Mouse (Mus musculus) midbrain, embryonic 11.5 days (tissue): ENCODE results near the gene Elp5. TPM values are rescaled to one million over a fixed set of nuclear protein-coding genes. Genes with fewer than 3 reads are reported as not detected.

Experiments used
- ATAC-seq: fragments of 200-750 bp; cut with Nextera tagmentation; 2 replicates; pipeline ENCODE4 v1.8.0; 2017; ENCODE audit warnings: moderate TSS enrichment, moderate library complexity; ENCODE audit not compliant: low FRiP score
- DNase-seq: peaks from one replicate; pipeline ENCODE4 v3.0.0; 2015; ENCODE audit warnings: low spot score; ENCODE audit errors: missing footprints
- H3K27ac ChIP-seq: fragments of 300-500 bp; sonication (generic); 2 replicates; pipeline ENCODE4 v1.5.1; 2014; ENCODE audit warnings: low read depth, low read length
- H3K27me3 ChIP-seq: fragments of 300-500 bp; sonication (generic); 2 replicates; pipeline ENCODE4 v1.6.1; 2014; ENCODE audit warnings: mild to moderate bottlenecking, low read length, moderate library complexity, mixed read lengths; ENCODE audit not compliant: control insufficient read depth, insufficient read depth
- H3K36me3 ChIP-seq: fragments of 300-500 bp; sonication (generic); 2 replicates; pipeline ENCODE4 v1.6.1; 2014; ENCODE audit warnings: mild to moderate bottlenecking, low read length, moderate library complexity, mixed read lengths; ENCODE audit not compliant: control insufficient read depth, insufficient read depth
- H3K4me1 ChIP-seq: fragments of 300-500 bp; sonication (generic); 2 replicates; pipeline ENCODE4 v1.6.1; 2014; ENCODE audit warnings: low read length; ENCODE audit not compliant: control insufficient read depth, insufficient read depth
- H3K4me2 ChIP-seq: fragments of 300-500 bp; sonication (generic); 2 replicates; pipeline ENCODE4 v1.6.1; 2014; ENCODE audit warnings: mild to moderate bottlenecking, moderate library complexity
- H3K4me3 ChIP-seq: fragments of 300-500 bp; sonication (generic); 2 replicates; pipeline ENCODE4 v1.5.1; 2014; ENCODE audit warnings: low read depth, low read length
- H3K9ac ChIP-seq: fragments of 300-500 bp; sonication (generic); 2 replicates; pipeline ENCODE4 v1.6.1; 2014; ENCODE audit warnings: low read length
- H3K9me3 ChIP-seq: fragments of 300-500 bp; sonication (generic); 2 replicates; pipeline ENCODE4 v1.6.1; 2016; ENCODE audit warnings: low read length; ENCODE audit not compliant: control insufficient read depth
- WGBS: fragments of 180-500 bp; shearing (Covaris S2); extraction: QIAGEN DNeasy Blood & Tissue Kit; methylation state at CpG from one replicate; pipeline ENCODE4 v1.1.7; 2014; 5-methylcytosine and 5-hydroxymethylcytosine counted together
- polyA plus RNA-seq: library from polyadenylated mRNA; unstranded; fragments of >200 nt; fragmentation: Nextera tagmentation; extraction: Ambion mirVana; gene quantifications from 2 replicates; pipeline ENCODE4 v1.2.1, GENCODE M21; 2014

The Elp5 gene
- polyA plus RNA-seq, 1 experiment from 2014 or later, result 150 TPM

- Histone ChIP-seq H3K4me2 (no peak overlapping the region), H3K4me3 (no peak overlapping the region), H3K36me3 (peaks cover 56% of the 10 kb centered on the region), H3K9me3 (no peaks in the 10 kb centered on the region), H3K4me1 (peaks cover 8% of the 10 kb centered on the region), H3K27me3 (no peaks in the 10 kb centered on the region), H3K27ac (no peak overlapping the region), H3K9ac (no peak overlapping the region)
- DNase-seq (no peak), ATAC-seq (no peak)
- WGBS, result 90% methylated on average over 12 of the region's 12 CpGs
Measured at GRCm38 (mm10) chr11:70010548-70010947, 28.2 kb upstream of the Elp5 start.

GRCm38 (mm10) chr11:70010033-70010432, 27.7 kb upstream of the Elp5 start:
- H3K9me3 ChIP-seq, result no peaks in the 10 kb centered on the region
- WGBS, result 91% methylated on average over 6 of the region's 6 CpGs
- DNase-seq (no peak), ATAC-seq (no peak)
- H3K4me3 ChIP-seq, result no peak overlapping the region
- H3K9ac ChIP-seq, result no peak overlapping the region
- H3K4me2 ChIP-seq, result no peak overlapping the region
- H3K27ac ChIP-seq, result no peak overlapping the region
- peaks cover 8% of the 10 kb centered on the region for H3K4me1 ChIP-seq
- H3K36me3 ChIP-seq, result peaks cover 56% of the 10 kb centered on the region
- no peaks in the 10 kb centered on the region for H3K27me3 ChIP-seq

GRCm38 (mm10) chr11:70005521-70005920, 23.2 kb upstream of the Elp5 start:
- Histone ChIP-seq H3K9ac (no peak overlapping the region), H3K36me3 (peaks cover 38% of the 10 kb centered on the region), H3K4me3 (no peak overlapping the region), H3K27ac (no peak overlapping the region), H3K4me1 (peaks cover 22% of the 10 kb centered on the region), H3K27me3 (no peaks in the 10 kb centered on the region), H3K4me2 (no peak overlapping the region), H3K9me3 (no peaks in the 10 kb centered on the region)
- ATAC-seq (no peak), DNase-seq (no peak)
- WGBS, result 51% methylated on average over 5 of the region's 5 CpGs

- Histone ChIP-seq H3K36me3 (peaks cover 31% of the 10 kb centered on the region), H3K4me1 (peaks cover 28% of the 10 kb centered on the region), H3K4me3 (peak overlapping the region; percentile 81; the same call in 1 of the 2 replicates), H3K27me3 (no peaks in the 10 kb centered on the region), H3K27ac (no peak overlapping the region), H3K9me3 (no peaks in the 10 kb centered on the region), H3K4me2 (peak overlapping the region; percentile 92), H3K9ac (no peak overlapping the region)
- ATAC-seq (no peak), DNase-seq (no peak)
- WGBS, result 94% methylated on average over 2 of the region's 2 CpGs
Measured at GRCm38 (mm10) chr11:70002471-70002870, 20.2 kb upstream of the Elp5 start.

GRCm38 (mm10) chr11:70001865-70002264, 19.5 kb upstream of the Elp5 start:
- no peaks in the 10 kb centered on the region for H3K9me3 ChIP-seq
- H3K4me3 ChIP-seq, result peak overlapping the region; percentile 81
- H3K4me2 ChIP-seq, result peak overlapping the region; percentile 92
- no peak overlapping the region; the same call in 1 of the 2 replicates for H3K9ac ChIP-seq
- peaks cover 25% of the 10 kb centered on the region for H3K36me3 ChIP-seq
- ATAC-seq (no peak), DNase-seq (no peak)
- no peaks in the 10 kb centered on the region for H3K27me3 ChIP-seq
- H3K27ac ChIP-seq, result no peak overlapping the region
- H3K4me1 ChIP-seq, result peaks cover 29% of the 10 kb centered on the region

- Histone ChIP-seq H3K9ac (peak overlapping the region; percentile 90), H3K4me2 (peak overlapping the region; percentile 92), H3K27me3 (no peaks in the 10 kb centered on the region), H3K9me3 (no peaks in the 10 kb centered on the region), H3K36me3 (peaks cover 21% of the 10 kb centered on the region), H3K27ac (peak overlapping the region; percentile 94), H3K4me1 (peaks cover 29% of the 10 kb centered on the region), H3K4me3 (peak overlapping the region; percentile 81)
- WGBS, result 12% methylated on average over 8 of the region's 8 CpGs
- DNase-seq, result no peak
- ATAC-seq, result no peak
Measured at GRCm38 (mm10) chr11:70001159-70001558, 18.8 kb upstream of the Elp5 start.

GRCm38 (mm10) chr11:70000396-70000898, 18.1 kb upstream of the Elp5 start, which contains the start of gene Dvl2:
Gene Dvl2, plus strand, starts transcription at chr11:70000595.
- H3K36me3 ChIP-seq, result peaks cover 16% of the 10 kb centered on the region
- peak within 1 kb of the TSS; percentile 81 for H3K4me3 ChIP-seq
- DNase-seq (peak; percentile 98), ATAC-seq (peak; percentile 68)
- under 1% methylated on average over 46 of the region's 48 CpGs for WGBS
- H3K27ac ChIP-seq, result peak within 1 kb of the TSS; percentile 94
- no peaks in the 10 kb centered on the region for H3K27me3 ChIP-seq
- H3K9me3 ChIP-seq, result no peaks in the 10 kb centered on the region
- H3K9ac ChIP-seq, result peak within 1 kb of the TSS; percentile 90
- peak within 1 kb of the TSS; percentile 92 for H3K4me2 ChIP-seq
- peaks cover 29% of the 10 kb centered on the region for H3K4me1 ChIP-seq

GRCm38 (mm10) chr11:69999666-70000065, 17.3 kb upstream of the Elp5 start:
- Histone ChIP-seq H3K4me1 (peaks cover 29% of the 10 kb centered on the region), H3K4me3 (no peak overlapping the region), H3K9me3 (no peaks in the 10 kb centered on the region), H3K9ac (no peak overlapping the region), H3K27ac (no peak overlapping the region), H3K27me3 (no peaks in the 10 kb centered on the region), H3K4me2 (no peak overlapping the region), H3K36me3 (peaks cover 16% of the 10 kb centered on the region)
- no peak for DNase-seq
- no peak for ATAC-seq
- WGBS, result 89% methylated on average over 8 of the region's 8 CpGs

- H3K4me3 ChIP-seq, result no peak overlapping the region
- H3K9me3 ChIP-seq, result no peaks in the 10 kb centered on the region
- WGBS, result 93% methylated on average over 27 of the region's 27 CpGs
- peaks cover 16% of the 10 kb centered on the region for H3K36me3 ChIP-seq
- no peak overlapping the region for H3K4me2 ChIP-seq
- H3K9ac ChIP-seq, result no peak overlapping the region
- no peak for ATAC-seq
- no peak overlapping the region for H3K27ac ChIP-seq
- DNase-seq, result no peak
- peaks cover 29% of the 10 kb centered on the region for H3K4me1 ChIP-seq
- no peaks in the 10 kb centered on the region for H3K27me3 ChIP-seq
Measured at GRCm38 (mm10) chr11:69998567-69999491, 16.5 kb upstream of the Elp5 start.
